Mouse (Mus musculus) brain, embryonic 18.5 days (tissue): Measurements from ENCODE around the gene Amd1.

Experiments used
- DNase-seq: peaks from one replicate; pipeline ENCODE4 v3.0.0-alpha.2; 2012; ENCODE audit warnings: low read depth, low spot score

The Amd1 gene

GRCm38 (mm10) chr10:40302140-40302985 is at the start of gene Amd1:
Amd1 (minus strand) TSS chr10:40302186.
- peak; percentile 96 for DNase-seq

- no peak for DNase-seq
Observed at GRCm38 (mm10) chr10:40351156-40351555, 49.2 kb upstream of the Amd1 start.

- DNase-seq: no peak
Observed at GRCm38 (mm10) chr10:40350245-40350932, 48.4 kb upstream of the Amd1 start.

- peak; percentile 20 for DNase-seq
Observed at GRCm38 (mm10) chr10:40349631-40350177, 47.7 kb upstream of the Amd1 start.

GRCm38 (mm10) chr10:40348566-40349536 is 46.9 kb upstream of the Amd1 start:
- DNase-seq: peak; percentile 99

- DNase-seq: no peak
Observed at GRCm38 (mm10) chr10:40347461-40347954, 45.5 kb upstream of the Amd1 start.

GRCm38 (mm10) chr10:40346776-40347403 is 44.9 kb upstream of the Amd1 start:
- DNase-seq: no peak

- DNase-seq: no peak
Observed at GRCm38 (mm10) chr10:40342036-40342435, 40.0 kb upstream of the Amd1 start.

- DNase-seq: no peak
Observed at GRCm38 (mm10) chr10:40339351-40339964, 37.5 kb upstream of the Amd1 start, which contains the start of gene Cdk19. Cdk19 (plus strand) TSS chr10:40339564.

GRCm38 (mm10) chr10:40332864-40333263 is 30.9 kb upstream of the Amd1 start:
- no peak for DNase-seq

GRCm38 (mm10) chr10:40330262-40330661 is 28.3 kb upstream of the Amd1 start:
- no peak for DNase-seq

GRCm38 (mm10) chr10:40328004-40328551 is 26.1 kb upstream of the Amd1 start:
- DNase-seq: no peak

- no peak for DNase-seq
Observed at GRCm38 (mm10) chr10:40320306-40320705, 18.3 kb upstream of the Amd1 start.

- no peak for DNase-seq
Observed at GRCm38 (mm10) chr10:40316841-40317585, 15.0 kb upstream of the Amd1 start.

- DNase-seq: no peak
Observed at GRCm38 (mm10) chr10:40312781-40313180, 10.8 kb upstream of the Amd1 start.

- no peak for DNase-seq
Observed at GRCm38 (mm10) chr10:40309884-40310635, 8.1 kb upstream of the Amd1 start.

- DNase-seq: no peak
Observed at GRCm38 (mm10) chr10:40307826-40308583, 6.0 kb upstream of the Amd1 start.

- no peak for DNase-seq
Observed at GRCm38 (mm10) chr10:40305989-40306388, 4.0 kb upstream of the Amd1 start.
